Mouse (Mus musculus) heart, embryonic 14.5 days (tissue): ENCODE results near the gene Serpine2. TPM values are rescaled to one million over a fixed set of nuclear protein-coding genes. Genes with fewer than 3 reads are reported as not detected.

Experiments
- ATAC-seq: fragments of 200-750 bp; cut with Nextera tagmentation; 2 replicates; pipeline ENCODE4 v1.8.0; 2017; ENCODE audit warnings: low read depth, moderate TSS enrichment; ENCODE audit not compliant: insufficient number of reproducible peaks, insufficient read depth, low FRiP score
- H3K27ac ChIP-seq, 2 experiments: fragments of 200-500 bp in 1 of 2; fragments of 300-500 bp in 1 of 2; sonication (generic) in 1 of 2; replicated peaks in 1 of 2; 2 replicates each; pipeline ENCODE4 v1.5.1; 2012 to 2014; ENCODE audit warnings: low read depth in 2 of 2, low read length in 2 of 2, control low read depth in 1 of 2, mild to moderate bottlenecking in 1 of 2, mixed read lengths in 1 of 2; ENCODE audit not compliant: control insufficient read depth in 1 of 2, insufficient read depth in 1 of 2
- H3K27me3 ChIP-seq: fragments of 300-500 bp; sonication (generic); 2 replicates; pipeline ENCODE4 v1.6.1; 2014; ENCODE audit warnings: mild to moderate bottlenecking, low read length, control low read depth; ENCODE audit not compliant: control insufficient read depth, insufficient read depth
- H3K36me3 ChIP-seq: fragments of 300-500 bp; sonication (generic); 2 replicates; pipeline ENCODE4 v1.6.1; 2014; ENCODE audit warnings: mild to moderate bottlenecking, control low read depth, low read length, mixed read lengths; ENCODE audit not compliant: control insufficient read depth, insufficient read depth
- H3K4me1 ChIP-seq, 2 experiments: fragments of 200-500 bp in 1 of 2; fragments of 300-500 bp in 1 of 2; sonication (generic) in 1 of 2; 2 replicates each; pipeline ENCODE4 v1.6.1; 2012 to 2014; ENCODE audit warnings: low read length in 2 of 2, control low read depth in 1 of 2, mixed read lengths in 1 of 2; ENCODE audit not compliant: control insufficient read depth in 2 of 2, insufficient read depth in 2 of 2
- H3K4me2 ChIP-seq: fragments of 300-500 bp; sonication (generic); 2 replicates; pipeline ENCODE4 v1.6.1; 2014; ENCODE audit warnings: mild to moderate bottlenecking, low read length
- H3K4me3 ChIP-seq, 2 experiments: fragments of 200-500 bp in 1 of 2; fragments of 300-500 bp in 1 of 2; sonication (generic) in 1 of 2; 2 replicates each; pipeline ENCODE4 v1.5.1; 2012 to 2014; ENCODE audit warnings: low read length in 2 of 2, mild to moderate bottlenecking in 2 of 2, control low read depth in 1 of 2, low read depth in 1 of 2, moderate library complexity in 1 of 2; ENCODE audit not compliant: control insufficient read depth in 1 of 2, insufficient read depth in 1 of 2
- H3K9ac ChIP-seq: fragments of 300-500 bp; sonication (generic); 2 replicates; pipeline ENCODE4 v1.6.1; 2014; ENCODE audit warnings: mild to moderate bottlenecking, low read length
- H3K9me3 ChIP-seq: fragments of 300-500 bp; sonication (generic); 2 replicates; pipeline ENCODE4 v1.6.1; 2016; ENCODE audit warnings: low read length, control low read depth; ENCODE audit not compliant: control insufficient read depth
- WGBS: fragments of 180-500 bp; shearing (Covaris S2); extraction: QIAGEN DNeasy Blood & Tissue Kit; methylation state at CpG from one replicate; pipeline ENCODE4 v1.1.7; 2014; 5-methylcytosine and 5-hydroxymethylcytosine counted together
- polyA plus RNA-seq: library from polyadenylated mRNA; unstranded; fragments of >200 nt; fragmentation: Nextera tagmentation; extraction: Ambion mirVana; gene quantifications from 2 replicates; pipeline ENCODE4 v1.2.1, GENCODE M21; 2014

The Serpine2 gene
- polyA plus RNA-seq, 1 experiment from 2014 or later = 156 TPM

DNA sequence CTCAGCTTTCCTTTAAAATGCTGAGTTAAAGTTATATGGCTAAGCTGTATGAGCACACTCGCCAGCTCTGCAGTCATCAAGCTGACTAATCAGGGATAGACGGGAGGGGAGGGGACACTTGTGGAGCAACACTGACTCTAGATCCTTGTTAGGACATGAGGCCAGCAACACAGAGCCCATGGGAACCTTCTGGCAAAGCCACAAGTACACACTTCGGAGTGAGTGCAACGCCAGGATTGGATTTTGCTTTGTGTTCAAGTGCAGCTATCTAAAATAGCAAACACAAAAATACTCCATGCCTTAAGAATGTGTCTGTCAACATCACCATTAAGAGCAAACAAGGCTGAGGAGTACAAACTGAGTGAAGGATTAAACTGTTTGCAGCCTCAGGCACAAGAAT is 114.9 kb downstream of the Serpine2 start:
- Histone ChIP-seq H3K27ac (peak overlapping the region; percentile 74 to 78), H3K4me3 (no peak overlapping the region), H3K36me3 (no peaks in the 10 kb centered on the region), H3K9ac (no peak overlapping the region), H3K9me3 (no peaks in the 10 kb centered on the region), H3K4me1 (peaks cover 7 to 20% of the 10 kb centered on the region in 2 experiments), H3K27me3 (no peaks in the 10 kb centered on the region), H3K4me2 (no peak overlapping the region)
- ATAC-seq = peak; percentile 83
- 22% methylated on average over 4 of the region's 4 CpGs for WGBS

Other genes with a start within 250 kb of the Serpine2 start
- gene Ap1s3, start 189.2 kb downstream of the Serpine2 start, polyA plus RNA-seq = 0.70 and 0.74 TPM in 2 replicates
- 43.1 and 45.6 TPM in 2 replicates for gene Mrpl44, start 85.2 kb downstream of the Serpine2 start, polyA plus RNA-seq
- gene Wdfy1, start 85.0 kb downstream of the Serpine2 start, polyA plus RNA-seq = 28.5 and 33.7 TPM in 2 replicates